In the genomic region with DNA sequence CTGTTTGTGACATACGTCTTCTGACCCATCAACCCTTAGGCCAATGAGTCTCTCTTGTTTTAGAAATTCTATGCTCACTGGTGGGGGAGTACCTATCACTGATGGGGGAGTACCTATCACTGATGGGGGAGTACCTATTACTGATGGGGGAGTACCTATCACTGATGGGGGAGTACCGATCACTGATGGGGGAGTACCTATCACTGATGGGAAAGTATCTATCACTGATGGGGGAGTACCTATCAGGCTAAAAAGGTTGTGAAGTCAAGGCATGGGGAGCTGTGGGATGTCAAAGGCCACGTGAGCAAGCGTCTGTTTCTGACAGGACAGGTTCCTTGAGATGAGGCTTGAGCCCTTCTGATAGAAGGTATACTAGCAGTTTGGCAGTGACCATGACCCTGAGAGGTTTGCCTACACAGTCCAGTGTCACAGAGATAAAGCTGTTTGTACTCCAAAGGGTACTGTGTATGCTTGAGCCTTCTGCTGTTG, we compare ENCODE assay signal across 15 mouse cellular contexts.
"Had no signal": no experiment of that assay in that cellular context is flagged by ENCODE, and none has a peak within 500 bp of the region (broad histone marks: within the 10 kb centered on the region; RNA-seq: fewer than 3 reads in every experiment).

No protein-coding gene starts in this region.

- H3K4me2 ChIP-seq: neural tube, embryonic 15.5 days; stomach, embryonic 15.5 days had no signal

- DNase-seq: retina, postnatal 1 day; right cerebral cortex, adult 18-20 months; right cerebral cortex, postnatal 14 days; right cerebral cortex, postnatal 25 days; right cerebral cortex, postnatal 4 days; spleen, adult 18-20 months; thymus, adult 18-20 months; thymus, adult 2 months; thymus, postnatal 14 days; thymus, postnatal 25 days; thymus, postnatal 36 days; thymus, postnatal 4 days had no signal

- H3K9me3 ChIP-seq: neural tube, embryonic 15.5 days; stomach, embryonic 15.5 days had no signal

- H3K27ac ChIP-seq: neural tube, embryonic 15.5 days; stomach, embryonic 15.5 days; stomach, postnatal 0 days had no signal

- H3K4me3 ChIP-seq: neural tube, embryonic 15.5 days; stomach, embryonic 15.5 days had no signal

- H3K4me1 ChIP-seq: stomach, embryonic 15.5 days had no signal

- H3K27me3 ChIP-seq: neural tube, embryonic 15.5 days; stomach, embryonic 15.5 days had no signal

- H3K36me3 ChIP-seq: neural tube, embryonic 15.5 days; stomach, embryonic 15.5 days had no signal

- H3K9ac ChIP-seq: neural tube, embryonic 15.5 days; stomach, embryonic 15.5 days had no signal
